In the genomic region with DNA sequence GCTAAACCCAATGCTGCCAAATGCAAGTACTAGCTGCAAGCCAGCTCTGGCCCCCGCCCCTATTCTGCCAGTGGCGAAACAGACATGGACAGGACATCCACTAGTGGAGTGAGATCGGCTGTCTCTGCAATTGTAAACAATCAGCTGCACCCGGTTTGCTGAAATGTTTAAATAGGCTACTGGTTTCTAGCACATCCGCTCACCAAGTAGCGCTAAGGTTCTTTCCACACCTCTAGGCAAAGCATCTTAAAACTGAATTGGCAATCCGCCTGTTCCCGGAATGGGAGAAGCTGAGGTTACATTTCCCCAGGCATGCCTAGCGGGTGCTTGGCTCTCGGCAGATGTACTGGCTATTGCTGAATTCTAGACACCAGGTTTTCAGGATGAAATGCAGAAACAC, we compare ENCODE assay signal across 10 mouse cellular contexts. TPM values are rescaled to one million over a fixed set of nuclear protein-coding genes. Genes with fewer than 3 reads are reported as not detected.
A peak's percentile ranks its signal among the peaks of the same experiment; 100 is the strongest.
DNase-seq lines count a peak whose midpoint lies in the region; ATAC-seq and TF ChIP-seq lines count a peak whose summit lies in the region.
"Had no signal": no experiment of that assay in that cellular context is flagged by ENCODE, and none has a peak within 500 bp of the region (broad histone marks: within the 10 kb centered on the region; RNA-seq: fewer than 3 reads in every experiment).

No protein-coding gene starts in this region.

- peak; percentile 47 for DNase-seq in intestine, embryonic 14.5 days (ENCODE audit: low spot score)
- DNase-seq in left cerebral cortex, adult 8-10 months (ENCODE audit: low spot score in 2 of 2): peak; percentile 9 to 11
- DNase-seq in heart, adult 2 months: no peak
- DNase-seq in kidney, adult 2 months: no peak
- DNase-seq: B cell, adult 2 months had no signal

- H3K79me2 ChIP-seq in heart, adult 2 months (replicated peaks; ENCODE audit: control insufficient read depth, insufficient read depth, low read length): no peaks in the 10 kb centered on the region

- no peaks in the 10 kb centered on the region for H3K4me1 ChIP-seq in intestine, embryonic 14.5 days (replicated peaks; ENCODE audit: control insufficient read depth, insufficient read depth, low read length)
- H3K4me1 ChIP-seq in intestine, embryonic 15.5 days (replicated peaks): no peaks in the 10 kb centered on the region
- no peaks in the 10 kb centered on the region for H3K4me1 ChIP-seq in forebrain, embryonic 13.5 days
- no peaks in the 10 kb centered on the region for H3K4me1 ChIP-seq in neural tube, embryonic 14.5 days (ENCODE audit: control insufficient read depth, insufficient read depth, low read length)
- no peaks in the 10 kb centered on the region for H3K4me1 ChIP-seq in heart, adult 2 months (ENCODE audit: control insufficient read depth, insufficient read depth, low read length)
- no peaks in the 10 kb centered on the region for H3K4me1 ChIP-seq in kidney, adult 2 months (ENCODE audit: control insufficient read depth, insufficient read depth, low read length)

- H3K4me2 ChIP-seq in intestine, embryonic 14.5 days (ENCODE audit: low read length): peak overlapping the region; percentile 20; the same call in 1 of the 2 replicates
- no peak overlapping the region for H3K4me2 ChIP-seq in intestine, embryonic 15.5 days (replicated peaks)
- H3K4me2 ChIP-seq in forebrain, embryonic 13.5 days: peak overlapping the region; percentile 66
- H3K4me2 ChIP-seq in neural tube, embryonic 14.5 days (ENCODE audit: low read depth, low read length): peak overlapping the region; percentile 57

- no peak overlapping the region for H3K4me3 ChIP-seq in intestine, embryonic 14.5 days (ENCODE audit: low read depth, low read length)
- H3K4me3 ChIP-seq in intestine, embryonic 15.5 days (replicated peaks): no peak overlapping the region
- H3K4me3 ChIP-seq in forebrain, embryonic 13.5 days: peak overlapping the region; percentile 44
- H3K4me3 ChIP-seq in neural tube, embryonic 14.5 days (ENCODE audit: low read depth, low read length): peak overlapping the region; percentile 37
- no peak overlapping the region for H3K4me3 ChIP-seq in heart, adult 2 months
- H3K4me3 ChIP-seq in kidney, adult 2 months (ENCODE audit: insufficient read depth, low read depth, low read length): no peak overlapping the region

- no peak overlapping the region for H3K27ac ChIP-seq in intestine, embryonic 14.5 days (ENCODE audit: low read depth)
- no peak overlapping the region for H3K27ac ChIP-seq in intestine, embryonic 15.5 days
- no peak overlapping the region; the same call in 1 of the 2 replicates for H3K27ac ChIP-seq in forebrain, embryonic 13.5 days
- no peak overlapping the region for H3K27ac ChIP-seq in neural tube, embryonic 14.5 days (ENCODE audit: low read depth, low read length)
- no peak overlapping the region for H3K27ac ChIP-seq in heart, adult 2 months
- H3K27ac ChIP-seq in kidney, adult 2 months (ENCODE audit: insufficient read depth, low read depth, low read length): no peak overlapping the region

- H3K9me3 ChIP-seq in intestine, embryonic 14.5 days (ENCODE audit: control insufficient read depth, low read length): no peaks in the 10 kb centered on the region
- no peaks in the 10 kb centered on the region for H3K9me3 ChIP-seq in intestine, embryonic 15.5 days
- no peaks in the 10 kb centered on the region for H3K9me3 ChIP-seq in forebrain, embryonic 13.5 days (replicated peaks)
- no peaks in the 10 kb centered on the region for H3K9me3 ChIP-seq in neural tube, embryonic 14.5 days (ENCODE audit: control insufficient read depth, low read length)

- 21% methylated on average over 10 of the region's 10 CpGs for WGBS in intestine, embryonic 14.5 days
- 29% methylated on average over 10 of the region's 10 CpGs for WGBS in intestine, embryonic 15.5 days
- 23% methylated on average over 10 of the region's 10 CpGs for WGBS in forebrain, embryonic 13.5 days
- WGBS in neural tube, embryonic 14.5 days: 18% methylated on average over 10 of the region's 10 CpGs
- WGBS in heart, adult 2 months: 22% methylated on average over 10 of the region's 10 CpGs
- 5% methylated on average over 10 of the region's 10 CpGs for WGBS in kidney, adult 2 months

- intact Hi-C loops in heart, adult 2 months (cut with DNase I): no loop called here

- TF ChIP-seq CTCF in heart, adult 2 months (IDR thresholded peaks at IDR 0.05): no peak
- TF ChIP-seq CTCF in kidney, adult 2 months (conservative IDR thresholded peaks at IDR 0.05; ENCODE audit: insufficient read depth, insufficient read length, low read depth, low read length): no peak

- TF ChIP-seq EP300 in heart, adult 2 months (IDR thresholded peaks at IDR 0.05; ENCODE audit: insufficient read depth, low read depth, low read length): no peak

- peaks cover 16% of the 10 kb centered on the region for H3K27me3 ChIP-seq in intestine, embryonic 14.5 days (replicated peaks; ENCODE audit: control insufficient read depth, insufficient read depth, low read length)
- H3K27me3 ChIP-seq in intestine, embryonic 15.5 days (replicated peaks): peaks cover 5% of the 10 kb centered on the region
- peaks cover 3% of the 10 kb centered on the region; the same call in 1 of the 2 replicates for H3K27me3 ChIP-seq in forebrain, embryonic 13.5 days
- H3K27me3 ChIP-seq in neural tube, embryonic 14.5 days (ENCODE audit: control insufficient read depth, insufficient read depth, low read length): no peaks in the 10 kb centered on the region
- H3K27me3 ChIP-seq in heart, adult 2 months (ENCODE audit: control insufficient read depth, insufficient read depth, low read length): 0 out of 2 replicates have a peak, but pooled peaks cover 1% of the 10 kb centered on the region
- no peaks in the 10 kb centered on the region for H3K27me3 ChIP-seq in kidney, adult 2 months (replicated peaks; ENCODE audit: control insufficient read depth, insufficient read depth, low read length)

- no peak for ATAC-seq in intestine, embryonic 14.5 days (replicated peaks; ENCODE audit: low FRiP score, low TSS enrichment, low read depth)
- no peak for ATAC-seq in intestine, embryonic 15.5 days
- no peak for ATAC-seq in forebrain, embryonic 13.5 days
- ATAC-seq in neural tube, embryonic 14.5 days (ENCODE audit: low read depth): no peak
- no peak for ATAC-seq in inflammation-experienced regulatory T-cells, adult 6 months

- H3K9ac ChIP-seq in intestine, embryonic 14.5 days (ENCODE audit: low read length): no peak overlapping the region
- no peak overlapping the region for H3K9ac ChIP-seq in intestine, embryonic 15.5 days
- no peak overlapping the region for H3K9ac ChIP-seq in forebrain, embryonic 13.5 days
- 0 out of 2 replicates have a peak overlapping the region, but pooled peaks have one; percentile 39 for H3K9ac ChIP-seq in neural tube, embryonic 14.5 days (replicated peaks; ENCODE audit: low read depth, low read length)
- no peak overlapping the region for H3K9ac ChIP-seq in heart, adult 2 months (ENCODE audit: low read depth, low read length)

- no peaks in the 10 kb centered on the region for H3K36me3 ChIP-seq in intestine, embryonic 14.5 days (ENCODE audit: control insufficient read depth, insufficient read depth, low read length)
- H3K36me3 ChIP-seq in intestine, embryonic 15.5 days: no peaks in the 10 kb centered on the region
- H3K36me3 ChIP-seq in forebrain, embryonic 13.5 days (ENCODE audit: poor library complexity, severe bottlenecking): no peaks in the 10 kb centered on the region
- H3K36me3 ChIP-seq in neural tube, embryonic 14.5 days (ENCODE audit: control insufficient read depth, insufficient read depth, low read length): no peaks in the 10 kb centered on the region
- no peaks in the 10 kb centered on the region for H3K36me3 ChIP-seq in heart, adult 2 months (ENCODE audit: control insufficient read depth, insufficient read depth, low read length)
- H3K36me3 ChIP-seq in kidney, adult 2 months (ENCODE audit: control insufficient read depth, insufficient read depth, low read length): no peaks in the 10 kb centered on the region

- TF ChIP-seq POLR2A in heart, adult 2 months (IDR thresholded peaks at IDR 0.05; ENCODE audit: insufficient read depth, low read depth, low read length): no peak
- no peak for TF ChIP-seq POLR2A in kidney, adult 2 months (IDR thresholded peaks at IDR 0.05; ENCODE audit: low read depth, low read length)

RNA-seq across cellular contexts. Expression of a gene that starts 1.8 kb away (rescaled TPM):
- 0.75 and 1.1 TPM in 2 replicates for polyA plus RNA-seq in intestine, embryonic 14.5 days (2014; fragmentation: Nextera tagmentation; extraction: Ambion mirVana)
- polyA plus RNA-seq in intestine, embryonic 15.5 days (2015; fragmentation: Nextera tagmentation; extraction: Ambion mirVana): 0.49 and 0.54 TPM in 2 replicates
- polyA plus RNA-seq in forebrain, embryonic 13.5 days (2015; fragmentation: Nextera tagmentation; extraction: Ambion mirVana): 8.2 and 8.9 TPM in 2 replicates
- 10 to 100 TPM; 37.8 to 41.6 (median 38.5) TPM for total RNA-seq in left cerebral cortex, adult 8-10 months (2022)
- polyA plus RNA-seq in neural tube, embryonic 14.5 days (2014; fragmentation: Nextera tagmentation; extraction: Ambion mirVana): 25.6 and 37.0 TPM in 2 replicates
- under 1 TPM; 0.05 to 0.15 (median 0.12) TPM for polyA plus RNA-seq in inflammation-experienced regulatory T-cells, adult 6 months (2017; shearing (Covaris generic))
- total RNA-seq in heart, adult 2 months (2021): under 1 TPM; 0.05 to 0.11 TPM
- under 0.01 and 0.18 TPM in 2 replicates for polyA plus RNA-seq in heart, adult 2 months (2012; rRNA removed)
- polyA plus RNA-seq in kidney, adult 2 months (2012; rRNA removed): not detected in 2 replicates
- total RNA-seq: hematopoietic stem cell, adult 5-6 weeks had no signal

Comparison
In these comparisons a context has a peak if more than half of its experiments do, and no peak if none do; other contexts are left out.
1. DNase-seq: peak in intestine, embryonic 14.5 days (single experiment) and left cerebral cortex, adult 8-10 months (2 of 2); none in heart, adult 2 months (0 of 2) and kidney, adult 2 months (single experiment).
2. H3K4me3 ChIP-seq: peak in forebrain, embryonic 13.5 days (single experiment) and neural tube, embryonic 14.5 days (single experiment); none in intestine, embryonic 14.5 days (single experiment), intestine, embryonic 15.5 days (single experiment), heart, adult 2 months (single experiment) and kidney, adult 2 months (single experiment).